Comparison of ENCODE assay signal across 18 mouse cellular contexts in genomic region chr4:4630750-4631149, GRCm38 (mm10).
"Had no signal": no experiment of that assay in that cellular context is flagged by ENCODE, and none has a peak within 500 bp of the region (broad histone marks: within the 10 kb centered on the region; RNA-seq: fewer than 3 reads in every experiment).

No protein-coding gene starts in this region.

- H3K4me2 ChIP-seq: midbrain, embryonic 12.5 days; neural tube, embryonic 13.5 days; neural tube, embryonic 15.5 days had no signal

- H3K36me3 ChIP-seq: midbrain, embryonic 10.5 days; midbrain, embryonic 12.5 days; neural tube, embryonic 13.5 days; neural tube, embryonic 15.5 days had no signal

- ATAC-seq: midbrain, embryonic 16.5 days had no signal

- H3K9me3 ChIP-seq: midbrain, embryonic 10.5 days; midbrain, embryonic 12.5 days; neural tube, embryonic 13.5 days; neural tube, embryonic 15.5 days had no signal

- H3K27ac ChIP-seq: midbrain, embryonic 10.5 days; midbrain, embryonic 12.5 days; neural tube, embryonic 13.5 days; neural tube, embryonic 15.5 days had no signal

- DNase-seq: lung, adult 2 months; lung, postnatal 10 days; lung, postnatal 4 days; midbrain, embryonic 14.5 days; retina, postnatal 1 day; right cerebral cortex, adult 18-20 months; right cerebral cortex, postnatal 25 days; right cerebral cortex, postnatal 4 days; spleen, adult 18-20 months; thymus, adult 18-20 months; thymus, postnatal 14 days; thymus, postnatal 36 days had no signal

- H3K4me1 ChIP-seq: midbrain, embryonic 10.5 days; midbrain, embryonic 12.5 days had no signal

- H3K9ac ChIP-seq: midbrain, embryonic 12.5 days; neural tube, embryonic 13.5 days; neural tube, embryonic 15.5 days had no signal

- H3K27me3 ChIP-seq: midbrain, embryonic 12.5 days; neural tube, embryonic 13.5 days; neural tube, embryonic 15.5 days had no signal

- H3K4me3 ChIP-seq: midbrain, embryonic 10.5 days; midbrain, embryonic 12.5 days; myocyte; neural tube, embryonic 13.5 days; neural tube, embryonic 15.5 days had no signal
